Mouse (Mus musculus) neural tube, embryonic 14.5 days (tissue): Measurements from ENCODE around the gene Inhbc. TPM values are rescaled to one million over a fixed set of nuclear protein-coding genes. Genes with fewer than 3 reads are reported as not detected.

Source experiments
- ATAC-seq: fragments of 200-750 bp; cut with Nextera tagmentation; 2 replicates; pipeline ENCODE4 v1.8.0; 2017; ENCODE audit warnings: low read depth, mild to moderate bottlenecking, moderate TSS enrichment, moderate library complexity
- H3K27ac ChIP-seq: fragments of 300-500 bp; sonication (generic); 2 replicates; pipeline ENCODE4 v1.5.1; 2014; ENCODE audit warnings: low read depth, mild to moderate bottlenecking, control low read depth, low read length, moderate library complexity, mixed read lengths
- H3K27me3 ChIP-seq: fragments of 300-500 bp; sonication (generic); 2 replicates; pipeline ENCODE4 v1.6.1; 2014; ENCODE audit warnings: low read length; ENCODE audit not compliant: control insufficient read depth, insufficient read depth
- H3K36me3 ChIP-seq: fragments of 300-500 bp; sonication (generic); 2 replicates; pipeline ENCODE4 v1.6.1; 2014; ENCODE audit warnings: low read length, mixed read lengths; ENCODE audit not compliant: control insufficient read depth, insufficient read depth
- H3K4me1 ChIP-seq: fragments of 300-500 bp; sonication (generic); 2 replicates; pipeline ENCODE4 v1.6.1; 2014; ENCODE audit warnings: low read length; ENCODE audit not compliant: control insufficient read depth, insufficient read depth
- H3K4me2 ChIP-seq: fragments of 300-500 bp; sonication (generic); 2 replicates; pipeline ENCODE4 v1.6.1; 2014; ENCODE audit warnings: mild to moderate bottlenecking, low read depth, low read length, control low read depth
- H3K4me3 ChIP-seq: fragments of 300-500 bp; sonication (generic); 2 replicates; pipeline ENCODE4 v1.5.1; 2014; ENCODE audit warnings: low read depth, low read length, control low read depth, mixed read lengths
- H3K9ac ChIP-seq: fragments of 300-500 bp; sonication (generic); replicated peaks from 2 replicates; pipeline ENCODE4 v1.6.1; 2014; ENCODE audit warnings: low read depth, mild to moderate bottlenecking, control low read depth, low read length, mixed read lengths
- H3K9me3 ChIP-seq: fragments of 300-500 bp; sonication (generic); 2 replicates; pipeline ENCODE4 v1.6.1; 2016; ENCODE audit warnings: low read length; ENCODE audit not compliant: control insufficient read depth
- WGBS: fragments of 180-500 bp; shearing (Covaris S2); extraction: QIAGEN DNeasy Blood & Tissue Kit; methylation state at CpG from one replicate; pipeline ENCODE4 v1.1.7; 2014; 5-methylcytosine and 5-hydroxymethylcytosine counted together
- polyA plus RNA-seq: library from polyadenylated mRNA; unstranded; fragments of >200 nt; fragmentation: Nextera tagmentation; extraction: Ambion mirVana; gene quantifications from 2 replicates; pipeline ENCODE4 v1.2.1, GENCODE M21; 2014

Inhbc gene
- not detected in 2 replicates for polyA plus RNA-seq

GRCm38 (mm10) chr10:127369834-127370820 lies at the start of gene Inhbc:
TSS of gene Inhbc (minus strand) at chr10:127370431.
- 82% methylated on average over 22 of the region's 22 CpGs for WGBS
- no peaks in the 10 kb centered on the region for H3K4me1 ChIP-seq
- no peak within 1 kb of the TSS for H3K4me2 ChIP-seq
- H3K9ac ChIP-seq, result no peak within 1 kb of the TSS
- no peaks in the 10 kb centered on the region for H3K9me3 ChIP-seq
- no peaks in the 10 kb centered on the region for H3K27me3 ChIP-seq
- no peak for ATAC-seq
- H3K36me3 ChIP-seq, result no peaks in the 10 kb centered on the region
- no peak within 1 kb of the TSS for H3K27ac ChIP-seq
- no peak within 1 kb of the TSS for H3K4me3 ChIP-seq

- Histone ChIP-seq H3K4me3 (no peak overlapping the region), H3K9me3 (no peaks in the 10 kb centered on the region), H3K27me3 (no peaks in the 10 kb centered on the region), H3K9ac (no peak overlapping the region), H3K27ac (no peak overlapping the region), H3K4me2 (no peak overlapping the region), H3K36me3 (no peaks in the 10 kb centered on the region), H3K4me1 (no peaks in the 10 kb centered on the region)
- 77% methylated on average over 3 of the region's 3 CpGs for WGBS
- no peak for ATAC-seq
Observed at GRCm38 (mm10) chr10:127414141-127414540, 43.9 kb upstream of the Inhbc start.

GRCm38 (mm10) chr10:127413585-127413984 lies 43.4 kb upstream of the Inhbc start:
- 100% methylated on average over 1 of the region's 1 CpGs for WGBS
- H3K4me2 ChIP-seq, result no peak overlapping the region
- no peak for ATAC-seq
- H3K9me3 ChIP-seq, result no peaks in the 10 kb centered on the region
- no peaks in the 10 kb centered on the region for H3K27me3 ChIP-seq
- H3K4me3 ChIP-seq, result no peak overlapping the region
- no peaks in the 10 kb centered on the region for H3K36me3 ChIP-seq
- H3K27ac ChIP-seq, result no peak overlapping the region
- H3K9ac ChIP-seq, result no peak overlapping the region
- H3K4me1 ChIP-seq, result no peaks in the 10 kb centered on the region

GRCm38 (mm10) chr10:127412776-127413175 lies 42.5 kb upstream of the Inhbc start:
- no peaks in the 10 kb centered on the region for H3K4me1 ChIP-seq
- no peaks in the 10 kb centered on the region for H3K36me3 ChIP-seq
- H3K9ac ChIP-seq, result no peak overlapping the region
- H3K4me2 ChIP-seq, result no peak overlapping the region
- no peak for ATAC-seq
- WGBS, result 71% methylated on average over 2 of the region's 2 CpGs
- no peaks in the 10 kb centered on the region for H3K27me3 ChIP-seq
- no peak overlapping the region for H3K27ac ChIP-seq
- no peaks in the 10 kb centered on the region for H3K9me3 ChIP-seq
- H3K4me3 ChIP-seq, result no peak overlapping the region

- H3K4me1 ChIP-seq, result no peaks in the 10 kb centered on the region
- H3K4me3 ChIP-seq, result no peak overlapping the region
- ATAC-seq, result no peak
- WGBS, result 32% methylated on average over 5 of the region's 5 CpGs
- H3K9ac ChIP-seq, result no peak overlapping the region
- no peaks in the 10 kb centered on the region for H3K27me3 ChIP-seq
- H3K36me3 ChIP-seq, result no peaks in the 10 kb centered on the region
- H3K9me3 ChIP-seq, result no peaks in the 10 kb centered on the region
- no peak overlapping the region for H3K27ac ChIP-seq
- H3K4me2 ChIP-seq, result no peak overlapping the region
Observed at GRCm38 (mm10) chr10:127412101-127412500, 41.9 kb upstream of the Inhbc start.

- H3K9ac ChIP-seq, result no peak overlapping the region
- ATAC-seq, result no peak
- H3K4me2 ChIP-seq, result no peak overlapping the region
- H3K36me3 ChIP-seq, result no peaks in the 10 kb centered on the region
- WGBS, result 49% methylated on average over 4 of the region's 4 CpGs
- H3K27me3 ChIP-seq, result no peaks in the 10 kb centered on the region
- H3K4me1 ChIP-seq, result no peaks in the 10 kb centered on the region
- H3K9me3 ChIP-seq, result no peaks in the 10 kb centered on the region
- H3K27ac ChIP-seq, result no peak overlapping the region
- H3K4me3 ChIP-seq, result no peak overlapping the region
Observed at GRCm38 (mm10) chr10:127407391-127407790, 37.2 kb upstream of the Inhbc start.

- no peak overlapping the region for H3K4me3 ChIP-seq
- no peak overlapping the region for H3K27ac ChIP-seq
- no peak overlapping the region for H3K4me2 ChIP-seq
- no peaks in the 10 kb centered on the region for H3K9me3 ChIP-seq
- H3K9ac ChIP-seq, result no peak overlapping the region
- over 99% methylated on average over 3 of the region's 3 CpGs for WGBS
- peaks cover 11% of the 10 kb centered on the region; the same call in 1 of the 2 replicates for H3K36me3 ChIP-seq
- ATAC-seq, result no peak
- no peaks in the 10 kb centered on the region for H3K27me3 ChIP-seq
- H3K4me1 ChIP-seq, result no peaks in the 10 kb centered on the region
Observed at GRCm38 (mm10) chr10:127404701-127405100, 34.5 kb upstream of the Inhbc start.

- H3K9me3 ChIP-seq, result no peaks in the 10 kb centered on the region
- H3K4me2 ChIP-seq, result no peak overlapping the region
- H3K9ac ChIP-seq, result no peak overlapping the region
- no peak overlapping the region for H3K4me3 ChIP-seq
- no peaks in the 10 kb centered on the region; the same call in 1 of the 2 replicates for H3K36me3 ChIP-seq
- no peaks in the 10 kb centered on the region for H3K27me3 ChIP-seq
- 82% methylated on average over 6 of the region's 6 CpGs for WGBS
- H3K4me1 ChIP-seq, result no peaks in the 10 kb centered on the region
- H3K27ac ChIP-seq, result no peak overlapping the region
- ATAC-seq, result no peak
Observed at GRCm38 (mm10) chr10:127391774-127392173, 21.5 kb upstream of the Inhbc start.

- H3K9ac ChIP-seq, result no peak overlapping the region
- peak overlapping the region; percentile 78 for H3K4me2 ChIP-seq
- ATAC-seq, result no peak
- 53% methylated on average over 2 of the region's 2 CpGs for WGBS
- no peaks in the 10 kb centered on the region for H3K36me3 ChIP-seq
- H3K4me1 ChIP-seq, result peaks cover 8% of the 10 kb centered on the region; the same call in 1 of the 2 replicates
- H3K27ac ChIP-seq, result no peak overlapping the region
- peak overlapping the region; percentile 64 for H3K4me3 ChIP-seq
- no peaks in the 10 kb centered on the region for H3K27me3 ChIP-seq
- H3K9me3 ChIP-seq, result no peaks in the 10 kb centered on the region
Observed at GRCm38 (mm10) chr10:127381743-127382134, 11.5 kb upstream of the Inhbc start.
